Mouse (Mus musculus): ENCODE data around the gene Zranb2. TPM values are rescaled to one million over a fixed set of nuclear protein-coding genes. Genes with fewer than 3 reads are reported as not detected.

Zranb2 gene
- polyA plus RNA-seq (2012; rRNA removed), result 13.7 and 16.0 TPM in 2 replicates

GRCm38 (mm10) chr3:157533964-157534785 lies at the start of gene Zranb2:
Zranb2 (plus strand) TSS chr3:157534160.
- H3K4me3 ChIP-seq (ENCODE audit: control insufficient read depth, low read depth, low read length), result peak within 1 kb of the TSS; percentile 96
- TF ChIP-seq POLR2A (IDR thresholded peaks at IDR 0.05; ENCODE audit: control insufficient read depth, low read depth, low read length) (peak; percentile 89), CTCF (IDR thresholded peaks at IDR 0.05; ENCODE audit: control insufficient read depth, insufficient read depth, insufficient replicate concordance, low read depth, low read length) (0 out of 2 replicates have a peak, but pooled peaks have one; percentile 1)
- peak within 1 kb of the TSS; percentile 97 for H3K27ac ChIP-seq (ENCODE audit: control insufficient read depth, insufficient read depth, low read depth, low read length)
- no peaks in the 10 kb centered on the region for H3K27me3 ChIP-seq (ENCODE audit: control insufficient read depth, insufficient read depth, low read length)
- no peaks in the 10 kb centered on the region for H3K36me3 ChIP-seq (ENCODE audit: control insufficient read depth, insufficient read depth, low read length)
- H3K4me1 ChIP-seq (ENCODE audit: control insufficient read depth, insufficient read depth, low read length), result no peaks in the 10 kb centered on the region

GRCm38 (mm10) chr3:157492043-157492442 lies 41.9 kb upstream of the Zranb2 start:
- Histone ChIP-seq H3K4me3 (ENCODE audit: control insufficient read depth, low read depth, low read length) (no peak overlapping the region), H3K27me3 (ENCODE audit: control insufficient read depth, insufficient read depth, low read length) (no peaks in the 10 kb centered on the region), H3K4me1 (ENCODE audit: control insufficient read depth, insufficient read depth, low read length) (no peaks in the 10 kb centered on the region), H3K27ac (ENCODE audit: control insufficient read depth, insufficient read depth, low read depth, low read length) (no peak overlapping the region), H3K36me3 (ENCODE audit: control insufficient read depth, insufficient read depth, low read length) (no peaks in the 10 kb centered on the region)
- TF ChIP-seq POLR2A (IDR thresholded peaks at IDR 0.05; ENCODE audit: control insufficient read depth, low read depth, low read length), result no peak
- TF ChIP-seq CTCF (IDR thresholded peaks at IDR 0.05; ENCODE audit: control insufficient read depth, insufficient read depth, insufficient replicate concordance, low read depth, low read length), result no peak

GRCm38 (mm10) chr3:157502216-157502615 lies 31.7 kb upstream of the Zranb2 start:
- TF ChIP-seq POLR2A (IDR thresholded peaks at IDR 0.05; ENCODE audit: control insufficient read depth, low read depth, low read length) (no peak), CTCF (IDR thresholded peaks at IDR 0.05; ENCODE audit: control insufficient read depth, insufficient read depth, insufficient replicate concordance, low read depth, low read length) (no peak)
- Histone ChIP-seq H3K27me3 (ENCODE audit: control insufficient read depth, insufficient read depth, low read length) (no peaks in the 10 kb centered on the region), H3K4me1 (ENCODE audit: control insufficient read depth, insufficient read depth, low read length) (no peaks in the 10 kb centered on the region), H3K27ac (ENCODE audit: control insufficient read depth, insufficient read depth, low read depth, low read length) (no peak overlapping the region), H3K4me3 (ENCODE audit: control insufficient read depth, low read depth, low read length) (no peak overlapping the region), H3K36me3 (ENCODE audit: control insufficient read depth, insufficient read depth, low read length) (no peaks in the 10 kb centered on the region)

GRCm38 (mm10) chr3:157514116-157514796 lies 19.7 kb upstream of the Zranb2 start:
- Histone ChIP-seq H3K36me3 (ENCODE audit: control insufficient read depth, insufficient read depth, low read length) (no peaks in the 10 kb centered on the region), H3K4me1 (ENCODE audit: control insufficient read depth, insufficient read depth, low read length) (no peaks in the 10 kb centered on the region), H3K4me3 (ENCODE audit: control insufficient read depth, low read depth, low read length) (no peak overlapping the region), H3K27ac (ENCODE audit: control insufficient read depth, insufficient read depth, low read depth, low read length) (no peak overlapping the region), H3K27me3 (ENCODE audit: control insufficient read depth, insufficient read depth, low read length) (no peaks in the 10 kb centered on the region)
- no peak for TF ChIP-seq POLR2A (IDR thresholded peaks at IDR 0.05; ENCODE audit: control insufficient read depth, low read depth, low read length)
- TF ChIP-seq CTCF (IDR thresholded peaks at IDR 0.05; ENCODE audit: control insufficient read depth, insufficient read depth, insufficient replicate concordance, low read depth, low read length), result no peak

- no peaks in the 10 kb centered on the region for H3K4me1 ChIP-seq (ENCODE audit: control insufficient read depth, insufficient read depth, low read length)
- H3K27ac ChIP-seq (ENCODE audit: control insufficient read depth, insufficient read depth, low read depth, low read length), result no peak overlapping the region
- no peak overlapping the region for H3K4me3 ChIP-seq (ENCODE audit: control insufficient read depth, low read depth, low read length)
- no peaks in the 10 kb centered on the region for H3K36me3 ChIP-seq (ENCODE audit: control insufficient read depth, insufficient read depth, low read length)
- no peaks in the 10 kb centered on the region for H3K27me3 ChIP-seq (ENCODE audit: control insufficient read depth, insufficient read depth, low read length)
- no peak for TF ChIP-seq POLR2A (IDR thresholded peaks at IDR 0.05; ENCODE audit: control insufficient read depth, low read depth, low read length)
- no peak for TF ChIP-seq CTCF (IDR thresholded peaks at IDR 0.05; ENCODE audit: control insufficient read depth, insufficient read depth, insufficient replicate concordance, low read depth, low read length)
Observed at GRCm38 (mm10) chr3:157516471-157516870, 17.5 kb upstream of the Zranb2 start.

GRCm38 (mm10) chr3:157517992-157518391 lies 16.0 kb upstream of the Zranb2 start:
- H3K36me3 ChIP-seq (ENCODE audit: control insufficient read depth, insufficient read depth, low read length), result no peaks in the 10 kb centered on the region
- no peaks in the 10 kb centered on the region for H3K4me1 ChIP-seq (ENCODE audit: control insufficient read depth, insufficient read depth, low read length)
- no peak overlapping the region for H3K27ac ChIP-seq (ENCODE audit: control insufficient read depth, insufficient read depth, low read depth, low read length)
- no peak for TF ChIP-seq POLR2A (IDR thresholded peaks at IDR 0.05; ENCODE audit: control insufficient read depth, low read depth, low read length)
- no peak for TF ChIP-seq CTCF (IDR thresholded peaks at IDR 0.05; ENCODE audit: control insufficient read depth, insufficient read depth, insufficient replicate concordance, low read depth, low read length)
- no peak overlapping the region for H3K4me3 ChIP-seq (ENCODE audit: control insufficient read depth, low read depth, low read length)
- H3K27me3 ChIP-seq (ENCODE audit: control insufficient read depth, insufficient read depth, low read length), result no peaks in the 10 kb centered on the region

- Histone ChIP-seq H3K4me1 (ENCODE audit: control insufficient read depth, insufficient read depth, low read length) (no peaks in the 10 kb centered on the region), H3K36me3 (ENCODE audit: control insufficient read depth, insufficient read depth, low read length) (no peaks in the 10 kb centered on the region), H3K27me3 (ENCODE audit: control insufficient read depth, insufficient read depth, low read length) (no peaks in the 10 kb centered on the region), H3K4me3 (ENCODE audit: control insufficient read depth, low read depth, low read length) (no peak overlapping the region), H3K27ac (ENCODE audit: control insufficient read depth, insufficient read depth, low read depth, low read length) (no peak overlapping the region)
- TF ChIP-seq CTCF (IDR thresholded peaks at IDR 0.05; ENCODE audit: control insufficient read depth, insufficient read depth, insufficient replicate concordance, low read depth, low read length) (no peak), POLR2A (IDR thresholded peaks at IDR 0.05; ENCODE audit: control insufficient read depth, low read depth, low read length) (no peak)
Observed at GRCm38 (mm10) chr3:157520433-157520832, 13.5 kb upstream of the Zranb2 start.
